Mouse (Mus musculus) small intestine, adult 2 months (tissue): ENCODE measurements around the gene Hemgn. TPM values are rescaled to one million over a fixed set of nuclear protein-coding genes. Genes with fewer than 3 reads are reported as not detected.
A peak's percentile ranks its signal among the peaks of the same experiment; 100 is the strongest.

ENCODE experiments used
- H3K27ac ChIP-seq: fragments of 200-500 bp; 2 replicates; pipeline ENCODE4 v1.5.1; 2012; ENCODE audit warnings: low read depth, low read length, control low read depth, inconsistent platforms; ENCODE audit not compliant: insufficient read depth
- H3K27me3 ChIP-seq: fragments of 200-500 bp; 2 replicates; pipeline ENCODE4 v1.6.1; 2012; ENCODE audit warnings: mild to moderate bottlenecking, moderate library complexity, low read length, inconsistent platforms; ENCODE audit not compliant: control insufficient read depth, insufficient read depth
- H3K36me3 ChIP-seq: fragments of 200-500 bp; 2 replicates; pipeline ENCODE4 v1.6.1; 2012; ENCODE audit warnings: mild to moderate bottlenecking, low read length, control low read depth, inconsistent platforms; ENCODE audit not compliant: control insufficient read depth, insufficient read depth
- H3K4me1 ChIP-seq: fragments of 200-500 bp; 2 replicates; pipeline ENCODE4 v1.6.1; 2012; ENCODE audit warnings: low read length, inconsistent platforms, mixed read lengths; ENCODE audit not compliant: control insufficient read depth, insufficient read depth, insufficient read length
- H3K4me3 ChIP-seq: fragments of 200-500 bp; 2 replicates; pipeline ENCODE4 v1.5.1; 2012; ENCODE audit warnings: low read depth, mild to moderate bottlenecking, control low read depth, inconsistent platforms, low read length, moderate library complexity
- CTCF ChIP-seq: fragments of 200-500 bp; IDR thresholded peaks from 2 replicates; pipeline ENCODE4 v1.5.1; 2012; ENCODE audit warnings: low read depth, mild to moderate bottlenecking, control low read depth, inconsistent platforms, low read length, moderate library complexity, mixed read lengths; ENCODE audit not compliant: insufficient replicate concordance, insufficient read length; ENCODE audit errors: extremely low read depth
- POLR2A ChIP-seq: fragments of 200-500 bp; IDR thresholded peaks from 2 replicates; pipeline ENCODE4 v1.6.1; 2012; ENCODE audit warnings: low read depth, mild to moderate bottlenecking, control low read depth, inconsistent platforms, low read length, moderate library complexity
- WGBS: fragments of 180-500 bp; shearing (Covaris S2); methylation state at CpG from one replicate; pipeline ENCODE4 v1.1.7; 2018; 5-methylcytosine and 5-hydroxymethylcytosine counted together
- polyA plus RNA-seq: library from polyadenylated mRNA; depleted of rRNA; stranded (reverse); fragments of >200 nt; gene quantifications from 2 replicates; pipeline ENCODE4 v1.2.3, GENCODE M21; 2012; rRNA removed

The Hemgn gene
- 0.04 TPM in 1 of 2 replicates, not detected in the other for polyA plus RNA-seq

GRCm38 (mm10) chr4:46413406-46413805 is at the start of gene Hemgn:
Gene Hemgn, minus strand, starts transcription at chr4:46413506.
- H3K36me3 ChIP-seq, result no peaks in the 10 kb centered on the region
- no peak within 1 kb of the TSS for H3K27ac ChIP-seq
- no peaks in the 10 kb centered on the region for H3K4me1 ChIP-seq
- no peak within 1 kb of the TSS for H3K4me3 ChIP-seq
- H3K27me3 ChIP-seq, result no peaks in the 10 kb centered on the region
- TF ChIP-seq CTCF, result no peak
- TF ChIP-seq POLR2A, result no peak
- 79% methylated on average over 7 of the region's 7 CpGs for WGBS

GRCm38 (mm10) chr4:46458411-46458810 is 45.1 kb upstream of the Hemgn start:
- H3K4me3 ChIP-seq, result no peak overlapping the region
- H3K4me1 ChIP-seq, result peaks cover 3% of the 10 kb centered on the region; the same call in 1 of the 2 replicates
- H3K36me3 ChIP-seq, result peaks cover 18% of the 10 kb centered on the region
- 83% methylated on average over 2 of the region's 2 CpGs for WGBS
- H3K27ac ChIP-seq, result no peak overlapping the region
- TF ChIP-seq CTCF (no peak), POLR2A (no peak)
- H3K27me3 ChIP-seq, result no peaks in the 10 kb centered on the region

GRCm38 (mm10) chr4:46457186-46457585 is 43.9 kb upstream of the Hemgn start:
- H3K4me1 ChIP-seq, result peaks cover 12% of the 10 kb centered on the region
- H3K4me3 ChIP-seq, result no peak overlapping the region
- WGBS, result 79% methylated on average over 3 of the region's 3 CpGs
- no peaks in the 10 kb centered on the region for H3K27me3 ChIP-seq
- TF ChIP-seq CTCF, result no peak
- TF ChIP-seq POLR2A, result no peak
- H3K36me3 ChIP-seq, result peaks cover 12% of the 10 kb centered on the region
- no peak overlapping the region for H3K27ac ChIP-seq

GRCm38 (mm10) chr4:46456762-46457161 is 43.5 kb upstream of the Hemgn start:
- TF ChIP-seq CTCF, result no peak
- TF ChIP-seq POLR2A, result no peak
- H3K4me1 ChIP-seq, result peaks cover 12% of the 10 kb centered on the region
- no peaks in the 10 kb centered on the region for H3K27me3 ChIP-seq
- 67% methylated on average over 4 of the region's 4 CpGs for WGBS
- no peak overlapping the region for H3K27ac ChIP-seq
- H3K36me3 ChIP-seq, result peaks cover 12% of the 10 kb centered on the region
- H3K4me3 ChIP-seq, result no peak overlapping the region

- no peaks in the 10 kb centered on the region for H3K36me3 ChIP-seq
- no peak for TF ChIP-seq CTCF
- no peak for TF ChIP-seq POLR2A
- H3K4me3 ChIP-seq, result no peak overlapping the region
- WGBS, result 58% methylated on average over 5 of the region's 5 CpGs
- H3K27ac ChIP-seq, result no peak overlapping the region
- peaks cover 14% of the 10 kb centered on the region for H3K4me1 ChIP-seq
- H3K27me3 ChIP-seq, result no peaks in the 10 kb centered on the region
Observed at GRCm38 (mm10) chr4:46454097-46454864, 41.0 kb upstream of the Hemgn start.

GRCm38 (mm10) chr4:46452855-46453719 is 39.8 kb upstream of the Hemgn start:
- TF ChIP-seq POLR2A (no peak), CTCF (no peak)
- peaks cover 13% of the 10 kb centered on the region for H3K4me1 ChIP-seq
- H3K27ac ChIP-seq, result 0 out of 2 replicates have a peak overlapping the region, but pooled peaks have one; percentile 86
- H3K4me3 ChIP-seq, result peak overlapping the region; percentile 46
- 35% methylated on average over 13 of the region's 13 CpGs for WGBS
- no peaks in the 10 kb centered on the region for H3K36me3 ChIP-seq
- no peaks in the 10 kb centered on the region for H3K27me3 ChIP-seq

- no peaks in the 10 kb centered on the region for H3K36me3 ChIP-seq
Observed at GRCm38 (mm10) chr4:46452481-46452850, 39.2 kb upstream of the Hemgn start.

More at GRCm38 (mm10) chr4:46452481-46452850, 39.2 kb upstream of the Hemgn start:
- no peak for TF ChIP-seq POLR2A
- TF ChIP-seq CTCF, result no peak
- Histone ChIP-seq H3K4me1 (peaks cover 12% of the 10 kb centered on the region), H3K27me3 (no peaks in the 10 kb centered on the region), H3K27ac (peak overlapping the region; percentile 86), H3K4me3 (peak overlapping the region; percentile 99)
- under 1% methylated on average over 19 of the region's 19 CpGs for WGBS
